Mouse (Mus musculus): ENCODE data around the gene Top2b.

Gene Top2b

GRCm38 (mm10) chr14:16427569-16427968 lies 62.6 kb downstream of the Top2b start:
- no peak for DNase-seq (ENCODE audit: low read depth)

- no peak for DNase-seq (ENCODE audit: low read depth)
Observed at GRCm38 (mm10) chr14:16431941-16432499, 67.0 kb downstream of the Top2b start.

DNA sequence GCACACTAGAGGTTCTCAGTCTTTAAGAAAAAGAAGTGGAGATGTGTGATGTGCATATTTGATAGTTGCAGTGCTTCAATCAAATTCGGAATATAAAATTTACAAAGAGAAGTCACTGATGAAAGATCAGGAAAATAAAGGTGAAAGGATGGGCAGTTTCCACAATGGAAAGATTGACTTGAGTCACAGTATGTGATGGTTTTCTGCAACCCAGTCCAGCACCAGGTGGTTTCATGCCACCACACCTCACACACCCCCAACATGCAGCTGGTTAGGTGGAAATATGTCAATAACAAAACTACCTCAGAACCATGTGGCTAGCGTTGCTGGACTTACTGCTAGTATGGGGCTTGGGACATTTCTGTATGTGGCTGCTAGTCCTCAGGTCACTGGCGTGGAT lies 67.6 kb downstream of the Top2b start:
- no peak for DNase-seq (ENCODE audit: low read depth)

DNA sequence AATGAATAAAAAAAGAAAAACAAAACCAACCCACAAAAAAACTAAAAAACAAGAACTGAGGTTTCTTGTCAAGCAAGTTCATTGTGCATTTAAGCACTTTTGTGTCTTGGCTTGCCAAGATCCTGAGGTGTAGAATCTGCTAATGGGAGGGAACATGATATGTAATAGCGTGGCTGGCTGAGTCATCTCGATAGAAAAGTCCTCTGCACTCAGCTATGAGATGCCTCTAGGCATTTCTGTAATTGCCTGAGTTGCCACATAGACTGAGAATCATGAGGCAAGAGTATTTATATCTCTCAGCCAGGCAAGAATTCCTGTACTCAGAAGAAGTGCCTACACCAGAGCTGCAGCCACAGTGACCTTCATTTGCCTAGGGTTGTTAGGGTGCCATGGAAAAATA lies 68.2 kb downstream of the Top2b start:
- DNase-seq (ENCODE audit: low read depth), result peak; percentile 64

DNA sequence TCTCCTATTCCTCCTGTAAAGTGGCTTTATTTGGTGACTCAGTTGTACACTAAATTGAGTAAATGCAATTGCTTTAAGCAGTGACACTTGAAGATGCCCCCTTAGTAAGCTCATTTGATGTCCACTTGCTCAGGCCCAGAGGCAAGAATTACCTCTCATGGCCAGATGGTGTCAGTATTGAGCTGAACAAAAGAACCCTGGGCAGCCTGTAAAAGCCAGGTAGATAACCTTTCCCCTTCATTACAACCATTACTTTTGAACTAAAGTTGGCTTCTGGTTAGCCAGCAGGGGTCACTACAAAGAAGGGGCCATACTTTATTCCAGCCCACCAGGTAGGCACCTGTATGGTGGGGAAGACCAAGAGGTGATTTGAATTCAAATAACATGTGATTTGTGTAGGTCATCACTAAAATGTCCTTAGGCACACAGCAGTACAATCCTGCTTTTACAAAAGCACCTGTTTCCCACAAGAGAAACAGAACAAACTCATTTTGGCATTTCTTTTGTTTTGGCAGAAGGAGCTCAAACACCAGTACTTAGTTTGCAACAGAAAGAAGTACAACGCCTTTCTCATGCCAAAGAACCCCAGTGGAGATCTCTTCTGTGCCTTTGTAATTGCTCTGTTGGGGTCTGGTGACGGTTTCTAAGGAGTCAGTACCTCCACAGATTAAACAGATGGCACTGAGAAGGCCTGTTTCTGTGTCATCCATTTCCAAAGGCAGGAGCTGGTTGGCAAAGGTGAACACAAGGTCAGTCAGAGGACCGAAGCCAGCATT lies 69.6 kb downstream of the Top2b start:
- peak; percentile 71 for DNase-seq (ENCODE audit: low read depth)

DNA sequence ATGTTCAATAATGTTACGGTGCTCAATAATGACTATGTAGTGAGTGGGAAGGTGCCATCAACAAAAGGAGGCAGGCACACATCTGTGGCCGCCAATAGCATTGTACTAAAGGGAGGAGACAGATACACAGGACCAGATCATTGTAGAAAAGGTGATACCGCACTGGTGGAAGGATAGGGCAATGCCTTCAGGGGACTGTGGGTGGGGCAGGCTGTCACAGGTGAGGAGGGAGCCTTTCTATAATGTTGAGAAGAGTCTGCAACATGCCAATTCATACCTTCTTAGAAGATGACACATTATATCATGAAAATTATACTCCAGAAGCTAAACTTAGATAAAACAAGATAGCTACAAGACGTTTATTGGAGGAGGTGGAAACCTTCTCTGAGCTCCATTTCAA lies 72.4 kb downstream of the Top2b start:
- no peak for DNase-seq (ENCODE audit: low read depth)

DNA sequence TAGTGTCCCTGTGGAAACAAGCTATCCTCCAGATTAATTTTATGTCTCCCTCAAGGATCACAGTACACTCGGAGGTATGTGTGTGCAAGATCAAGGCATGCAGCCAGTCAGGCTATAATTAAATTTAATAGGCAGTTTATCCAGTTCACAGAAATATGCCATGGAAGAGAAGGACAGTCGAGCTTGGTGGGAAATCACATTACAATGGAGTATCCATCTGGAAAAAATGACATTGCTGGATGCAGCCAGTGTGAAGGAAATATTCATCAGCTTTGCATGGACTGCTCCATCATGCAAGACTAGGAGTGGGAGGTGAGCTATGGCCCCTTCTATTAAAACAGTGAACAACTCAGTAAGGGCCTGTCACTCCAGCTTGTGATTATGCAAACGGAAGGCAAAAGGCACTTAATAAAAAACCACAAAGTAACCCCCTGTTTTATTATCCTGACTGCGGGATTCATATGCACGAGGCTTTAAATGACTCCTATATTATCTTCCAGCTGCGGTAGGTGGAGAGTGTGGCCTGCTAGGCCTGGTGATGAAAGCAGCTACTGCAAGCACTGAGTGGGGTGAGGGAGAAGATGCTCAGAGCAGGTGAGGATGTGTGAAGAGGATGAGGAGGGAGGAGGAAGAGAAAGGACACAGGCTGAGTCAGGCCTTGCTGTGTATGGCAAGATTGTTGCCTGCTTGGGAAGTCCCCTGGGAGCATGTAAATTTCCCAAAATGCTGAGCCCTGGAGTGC lies 74.6 kb downstream of the Top2b start:
- no peak for DNase-seq (ENCODE audit: low read depth)

- no peak for DNase-seq (ENCODE audit: low read depth)
Observed at GRCm38 (mm10) chr14:16444859-16445258, 79.9 kb downstream of the Top2b start.

DNA sequence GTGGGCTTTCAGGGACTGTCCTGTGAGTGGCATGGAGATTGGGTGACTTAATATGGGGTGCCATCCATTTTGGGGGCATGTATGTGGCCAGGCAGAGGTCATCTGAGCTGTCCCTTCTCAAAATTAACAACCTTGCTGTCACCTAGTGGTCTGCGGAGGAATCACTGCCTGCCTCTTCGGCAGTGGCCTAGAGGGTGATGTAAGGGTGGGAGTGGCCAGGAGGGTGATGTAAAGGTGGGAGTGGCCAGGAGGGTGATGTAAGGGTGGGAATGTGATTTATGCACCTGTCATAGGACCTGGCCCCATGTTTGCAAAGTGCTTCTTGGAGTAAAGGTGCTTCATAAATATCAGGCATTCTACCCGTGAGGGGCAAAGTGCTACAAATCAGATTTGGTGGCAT lies 82.6 kb downstream of the Top2b start:
- DNase-seq (ENCODE audit: low read depth), result peak; percentile 63

DNA sequence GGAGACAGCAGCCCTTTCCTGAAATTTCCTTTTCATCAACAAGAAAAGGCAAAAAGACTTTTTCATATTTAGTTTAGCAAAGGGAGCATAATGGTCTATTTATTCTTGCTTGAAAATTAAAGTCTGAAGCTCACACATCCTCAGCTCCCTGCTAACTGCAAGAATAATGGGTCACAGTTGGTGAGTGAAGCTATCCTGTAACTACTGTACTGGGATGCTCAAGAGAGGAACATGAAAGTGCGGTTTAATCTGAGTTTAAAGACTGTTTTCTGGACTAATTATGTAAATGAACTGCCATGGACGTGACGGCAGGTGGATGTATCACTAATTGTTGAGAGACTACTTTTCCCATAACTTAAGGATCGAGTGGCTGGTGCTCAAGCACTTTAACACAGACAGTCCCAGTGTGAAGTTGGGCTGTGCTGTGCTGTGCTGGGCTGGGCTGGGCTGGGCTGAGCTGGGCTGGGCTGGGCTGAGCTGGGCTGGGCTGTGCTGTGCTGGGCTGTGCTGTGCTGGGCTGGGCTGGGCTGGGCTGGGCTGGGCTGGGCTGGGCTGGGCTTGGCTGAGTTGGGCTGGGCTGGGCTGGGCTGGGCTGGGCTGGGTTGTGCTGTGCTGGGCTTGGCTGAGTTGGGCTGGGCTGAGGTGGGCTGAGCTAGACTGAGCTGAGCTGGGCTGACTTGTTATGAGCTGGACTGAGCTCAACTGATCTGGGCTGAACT lies 83.4 kb downstream of the Top2b start:
- no peak for DNase-seq (ENCODE audit: low read depth)

DNA sequence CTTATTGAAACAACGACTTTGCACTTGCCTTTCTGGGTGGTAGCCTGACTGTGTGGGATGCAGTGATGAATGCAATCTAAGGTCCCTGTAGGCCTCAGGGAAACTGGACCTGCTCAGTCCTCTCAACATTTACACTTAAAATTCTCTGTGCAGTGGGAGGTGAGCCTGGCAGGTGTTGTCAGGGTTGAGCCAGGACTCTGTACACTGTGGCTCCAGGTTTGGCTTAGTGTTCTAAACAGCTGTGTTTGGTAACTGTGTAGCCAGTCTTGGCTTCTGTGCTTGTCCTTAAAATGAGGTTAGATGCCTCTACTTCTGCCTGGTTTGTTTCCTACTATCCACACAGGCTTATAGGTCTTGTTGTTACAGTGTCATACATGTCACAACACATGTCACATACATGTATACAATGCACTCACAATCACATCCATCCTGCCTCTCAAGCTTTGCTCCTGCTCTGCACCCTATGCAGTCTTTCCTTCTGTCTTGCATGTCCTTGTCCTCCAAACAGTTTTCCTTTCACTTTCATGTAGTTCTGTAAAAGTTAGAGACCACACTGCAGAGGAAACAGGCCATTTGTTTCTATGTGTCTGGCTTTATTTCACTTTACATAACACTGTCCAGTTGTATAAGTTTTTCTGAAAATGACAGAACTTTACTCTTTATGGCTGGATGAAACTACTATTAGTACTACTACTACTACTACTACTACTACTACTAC lies 113.8 kb downstream of the Top2b start:
- DNase-seq (ENCODE audit: low read depth), result no peak

- DNase-seq (ENCODE audit: low read depth), result no peak
Observed at GRCm38 (mm10) chr14:16479521-16479920, 114.5 kb downstream of the Top2b start.

GRCm38 (mm10) chr14:16480621-16481020 lies 115.6 kb downstream of the Top2b start:
- no peak for DNase-seq (ENCODE audit: low read depth)

- no peak for DNase-seq (ENCODE audit: low read depth)
Observed at GRCm38 (mm10) chr14:16483656-16484380, 118.8 kb downstream of the Top2b start.

Data from 416B (cell line).